Mouse (Mus musculus) testis, adult 2 months (tissue): ENCODE measurements around the gene Ywhag.

Experiments
- CTCF ChIP-seq: fragments of 200-500 bp; IDR thresholded peaks from 2 replicates; pipeline ENCODE4 v1.5.1; 2012; ENCODE audit warnings: low read depth, mild to moderate bottlenecking, inconsistent platforms, low read length, moderate library complexity; ENCODE audit not compliant: control insufficient read depth, insufficient read depth, insufficient replicate concordance
- POLR2A ChIP-seq: fragments of 200-500 bp; IDR thresholded peaks from 2 replicates; pipeline ENCODE4 v1.6.1; 2012; ENCODE audit warnings: low read depth, mild to moderate bottlenecking, inconsistent platforms, low read length, moderate library complexity; ENCODE audit not compliant: control insufficient read depth

DNA sequence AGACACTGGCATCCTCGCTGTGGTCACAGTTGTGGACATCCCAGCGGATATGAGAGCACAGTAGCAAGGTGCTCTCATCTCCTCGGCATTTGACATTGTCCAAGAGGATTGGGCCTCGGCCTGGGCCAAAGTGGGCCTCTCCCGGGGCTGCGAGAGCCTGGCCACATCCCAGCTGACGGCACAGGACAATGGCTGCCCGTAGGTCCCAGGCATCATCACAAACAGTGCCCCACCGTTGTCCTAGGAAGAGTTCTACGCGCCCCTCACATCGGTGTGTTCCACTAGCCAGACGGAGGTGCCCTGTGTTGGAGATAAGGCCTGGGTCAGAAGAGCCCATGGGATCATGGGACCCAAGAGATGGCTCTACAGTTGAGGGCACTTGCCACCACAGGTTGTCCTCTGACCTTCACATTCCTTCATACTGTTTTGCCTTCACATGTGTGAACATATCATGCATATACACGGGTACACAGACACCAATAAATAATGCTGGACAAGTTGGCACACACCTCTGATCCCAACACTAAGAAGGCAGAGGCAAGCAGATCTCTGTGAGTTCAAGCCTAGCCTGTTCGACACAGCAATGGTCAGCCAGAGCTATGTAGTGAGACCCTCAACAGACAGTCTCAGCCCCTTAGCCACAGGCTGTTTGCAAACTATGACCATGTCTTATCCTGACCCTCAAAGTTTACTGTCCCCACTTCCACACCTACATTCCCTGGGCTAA, 26.7 kb upstream of the Ywhag start:
- TF ChIP-seq POLR2A, result no peak
- TF ChIP-seq CTCF, result no peak
